Mouse (Mus musculus) midbrain, embryonic 16.5 days (tissue): Measurements from ENCODE around the gene Gm49405. TPM values are rescaled to one million over a fixed set of nuclear protein-coding genes. Genes with fewer than 3 reads are reported as not detected.
A peak's percentile ranks its signal among the peaks of the same experiment; 100 is the strongest.
"Not testable (repeated sequence)": the region's sequence is repeated elsewhere in the genome, so short reads cannot be mapped to it uniquely, and the experiment has no call there.

Source experiments
- ATAC-seq: fragments of 200-750 bp; cut with Nextera tagmentation; 2 replicates; pipeline ENCODE4 v1.8.0; 2017; ENCODE audit warnings: moderate TSS enrichment
- H3K27ac ChIP-seq: fragments of 300-500 bp; sonication (generic); 2 replicates; pipeline ENCODE4 v1.5.1; 2014; ENCODE audit warnings: mild to moderate bottlenecking, low read length, mixed read lengths
- H3K27me3 ChIP-seq: fragments of 300-500 bp; sonication (generic); 2 replicates; pipeline ENCODE4 v1.6.1; 2014; ENCODE audit warnings: low read depth, low read length, mixed read lengths; ENCODE audit not compliant: control insufficient read depth, insufficient read depth
- H3K36me3 ChIP-seq: fragments of 300-500 bp; sonication (generic); 2 replicates; pipeline ENCODE4 v1.6.1; 2014; ENCODE audit warnings: mild to moderate bottlenecking, low read length, moderate library complexity, mixed read lengths; ENCODE audit not compliant: control insufficient read depth, insufficient read depth
- H3K4me1 ChIP-seq: fragments of 300-500 bp; sonication (generic); 2 replicates; pipeline ENCODE4 v1.6.1; 2014; ENCODE audit warnings: mild to moderate bottlenecking, low read length, mixed read lengths; ENCODE audit not compliant: control insufficient read depth, insufficient read depth
- H3K4me2 ChIP-seq: fragments of 300-500 bp; sonication (generic); 2 replicates; pipeline ENCODE4 v1.6.1; 2014; ENCODE audit warnings: mild to moderate bottlenecking, low read length, mixed read lengths
- H3K4me3 ChIP-seq: fragments of 300-500 bp; sonication (generic); 2 replicates; pipeline ENCODE4 v1.5.1; 2014; ENCODE audit warnings: low read depth, mild to moderate bottlenecking, low read length, moderate library complexity, mixed read lengths
- H3K9ac ChIP-seq: fragments of 300-500 bp; sonication (generic); 2 replicates; pipeline ENCODE4 v1.6.1; 2014; ENCODE audit warnings: low read depth, low read length, mixed read lengths
- H3K9me3 ChIP-seq: fragments of 300-500 bp; sonication (generic); replicated peaks from 2 replicates; pipeline ENCODE4 v1.6.1; 2014; ENCODE audit warnings: mild to moderate bottlenecking, low read length, mixed read lengths; ENCODE audit not compliant: control insufficient read depth, poor library complexity, severe bottlenecking
- WGBS: fragments of 180-500 bp; shearing (Covaris S2); extraction: QIAGEN DNeasy Blood & Tissue Kit; methylation state at CpG from one replicate; pipeline ENCODE4 v1.1.7; 2014; 5-methylcytosine and 5-hydroxymethylcytosine counted together
- polyA plus RNA-seq: library from polyadenylated mRNA; unstranded; fragments of >200 nt; fragmentation: Nextera tagmentation; extraction: Ambion mirVana; gene quantifications from 2 replicates; pipeline ENCODE4 v1.2.1, GENCODE M21; 2015

Gm49405 gene
- polyA plus RNA-seq, 1 experiment from 2014 or later: 6.4 TPM

DNA sequence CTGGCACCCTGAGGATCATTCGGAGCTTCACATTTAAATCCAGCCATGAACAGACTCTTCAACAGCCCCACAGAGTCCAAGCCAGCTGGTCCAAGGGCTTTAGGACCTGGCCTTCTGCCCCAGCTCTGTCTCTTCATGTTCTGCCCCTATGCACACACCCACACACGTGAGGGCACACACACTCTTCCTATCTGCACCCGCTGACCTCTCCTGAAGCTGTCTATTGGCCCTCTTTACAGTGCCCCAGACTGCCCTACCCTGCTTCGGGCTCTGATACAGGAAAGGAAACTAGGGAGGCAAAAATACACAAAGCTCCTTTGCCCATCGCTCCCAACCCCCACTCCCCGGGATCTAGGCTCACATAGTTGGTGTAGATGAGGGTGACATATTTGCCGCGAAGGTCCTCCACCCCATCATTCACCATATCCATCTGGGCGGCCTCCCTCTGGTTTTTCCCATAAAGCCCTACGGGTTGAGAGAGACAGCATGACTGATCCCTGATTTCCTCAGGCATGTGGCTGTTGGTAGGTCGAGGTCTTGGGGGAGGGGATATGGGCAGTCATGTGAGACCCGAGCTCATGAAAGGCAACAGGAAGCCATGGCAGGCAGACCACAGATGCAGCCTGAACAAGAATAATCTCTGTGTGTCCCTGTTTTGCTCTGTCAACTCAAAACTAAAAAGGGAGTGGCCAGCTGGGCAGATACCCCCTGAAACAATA lies 36.1 kb downstream of the Gm49405 start:
- no peak overlapping the region for H3K27ac ChIP-seq
- no peaks in the 10 kb centered on the region for H3K27me3 ChIP-seq
- no peaks in the 10 kb centered on the region for H3K9me3 ChIP-seq
- H3K4me1 ChIP-seq: peaks cover 14% of the 10 kb centered on the region
- peak overlapping the region; percentile 37 for H3K4me2 ChIP-seq
- H3K9ac ChIP-seq: no peak overlapping the region
- no peak overlapping the region for H3K4me3 ChIP-seq
- no peaks in the 10 kb centered on the region for H3K36me3 ChIP-seq
- ATAC-seq: no peak
- WGBS: 75% methylated on average over 12 of the region's 12 CpGs

DNA sequence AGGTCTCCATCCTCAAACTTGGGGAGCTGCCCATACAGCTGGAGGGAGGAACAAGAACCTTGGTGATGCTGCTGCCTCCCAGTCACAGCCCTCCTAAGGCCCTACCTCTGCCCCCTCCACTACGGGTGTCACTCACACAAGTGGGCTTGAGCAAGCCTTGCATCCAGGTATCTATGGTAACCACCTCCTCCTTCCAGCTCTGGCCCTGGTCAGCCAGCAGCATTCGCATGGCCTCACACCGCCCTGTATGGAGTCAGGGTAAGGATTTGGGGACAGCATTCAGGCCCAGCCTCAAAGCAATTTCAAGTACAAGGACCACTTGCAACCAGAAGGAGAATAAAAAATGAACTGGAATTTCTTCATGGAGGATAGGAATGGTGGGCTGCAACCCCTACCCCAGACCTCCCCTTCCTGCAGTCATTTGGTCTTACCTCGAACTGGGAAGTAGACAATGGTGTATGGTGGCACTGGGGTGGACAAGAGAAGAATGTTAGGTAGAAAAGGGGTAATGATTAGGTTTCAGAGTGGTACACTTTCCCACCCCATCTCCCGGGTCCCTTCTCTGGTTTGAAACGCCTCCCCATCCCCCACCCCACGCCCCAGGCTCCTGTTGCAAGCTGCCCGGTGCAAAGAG lies 36.8 kb downstream of the Gm49405 start:
- H3K4me1 ChIP-seq: peaks cover 14% of the 10 kb centered on the region
- peak overlapping the region; percentile 73 for H3K4me3 ChIP-seq
- H3K27ac ChIP-seq: peak overlapping the region; percentile 70
- not testable (repeated sequence) for H3K27me3 ChIP-seq, H3K9me3 ChIP-seq, H3K36me3 ChIP-seq
- WGBS: 20% methylated on average over 7 of the region's 8 CpGs
- ATAC-seq: peak; percentile 63
- H3K4me2 ChIP-seq: peak overlapping the region; percentile 82
- H3K9ac ChIP-seq: peak overlapping the region; percentile 83

GRCm38 (mm10) chr19:4037788-4038232 lies 37.4 kb downstream of the Gm49405 start, which contains the start of gene Gstp1:
Gstp1 (minus strand) TSS chr19:4037985.
- H3K4me1 ChIP-seq: peaks cover 14% of the 10 kb centered on the region
- peak within 1 kb of the TSS; percentile 70 for H3K27ac ChIP-seq
- H3K27me3 ChIP-seq: no peaks in the 10 kb centered on the region
- peak within 1 kb of the TSS; percentile 82 for H3K4me2 ChIP-seq
- H3K9ac ChIP-seq: peak within 1 kb of the TSS; percentile 83
- WGBS: under 1% methylated on average over 26 of the region's 26 CpGs
- no peaks in the 10 kb centered on the region for H3K9me3 ChIP-seq
- peak within 1 kb of the TSS; percentile 73 for H3K4me3 ChIP-seq
- H3K36me3 ChIP-seq: no peaks in the 10 kb centered on the region
- peak; percentile 92 for ATAC-seq

GRCm38 (mm10) chr19:4040941-4041340 lies 40.5 kb downstream of the Gm49405 start:
- H3K4me3 ChIP-seq, ATAC-seq, H3K27ac ChIP-seq, H3K9ac ChIP-seq, H3K36me3 ChIP-seq, H3K9me3 ChIP-seq, H3K27me3 ChIP-seq, H3K4me2 ChIP-seq: not testable (repeated sequence)
- 86% methylated on average over 5 of the region's 5 CpGs for WGBS
- peaks cover 14% of the 10 kb centered on the region for H3K4me1 ChIP-seq

DNA sequence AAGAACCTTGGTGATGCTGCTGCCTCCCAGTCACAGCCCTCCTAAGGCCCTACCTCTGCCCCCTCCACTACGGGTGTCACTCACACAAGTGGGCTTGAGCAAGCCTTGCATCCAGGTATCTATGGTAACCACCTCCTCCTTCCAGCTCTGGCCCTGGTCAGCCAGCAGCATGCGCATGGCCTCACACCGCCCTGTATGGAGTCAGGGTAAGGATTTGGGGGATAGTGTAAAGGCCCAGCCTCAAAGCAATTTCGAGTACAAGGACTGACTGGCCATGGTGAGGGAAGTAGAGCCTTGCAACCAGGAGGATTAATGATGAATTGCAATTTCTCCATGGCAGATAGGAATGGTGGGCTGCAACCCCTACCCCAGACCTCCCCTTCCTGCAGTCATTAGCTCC lies 41.1 kb downstream of the Gm49405 start:
- H3K9me3 ChIP-seq, H3K9ac ChIP-seq, ATAC-seq, H3K4me2 ChIP-seq, H3K27ac ChIP-seq, H3K27me3 ChIP-seq, H3K36me3 ChIP-seq, H3K4me3 ChIP-seq: not testable (repeated sequence)
- peaks cover 12% of the 10 kb centered on the region for H3K4me1 ChIP-seq
- 81% methylated on average over 3 of the region's 4 CpGs for WGBS

DNA sequence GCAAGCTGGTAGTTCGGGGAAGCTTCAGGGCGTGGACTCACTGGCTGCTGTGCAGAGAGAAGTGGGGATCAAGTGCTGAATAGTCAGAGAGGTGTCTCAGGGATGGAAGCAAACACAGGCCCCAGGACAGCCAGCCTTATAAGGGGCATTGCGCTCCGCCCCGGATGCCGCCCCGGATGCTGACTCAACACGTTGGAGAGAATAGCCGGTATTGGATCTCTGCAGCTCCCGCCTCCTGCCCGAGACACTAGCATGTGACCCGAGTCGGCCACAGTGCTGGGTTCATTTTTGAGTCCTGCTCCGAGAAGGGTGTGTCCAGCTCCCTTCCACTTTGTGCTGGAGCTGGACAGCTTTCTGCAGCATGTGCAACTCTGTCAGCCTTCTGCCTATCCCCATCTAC lies 41.7 kb downstream of the Gm49405 start:
- Histone ChIP-seq H3K36me3 (no peaks in the 10 kb centered on the region), H3K4me1 (peaks cover 9% of the 10 kb centered on the region), H3K9me3 (no peaks in the 10 kb centered on the region), H3K27me3 (no peaks in the 10 kb centered on the region), H3K4me2 (no peak overlapping the region), H3K9ac (no peak overlapping the region), H3K27ac (no peak overlapping the region), H3K4me3 (no peak overlapping the region)
- ATAC-seq: no peak
- 73% methylated on average over 14 of the region's 14 CpGs for WGBS

GRCm38 (mm10) chr19:4044109-4044508 lies 43.7 kb downstream of the Gm49405 start:
- not testable (repeated sequence) for H3K4me3 ChIP-seq, H3K9me3 ChIP-seq, H3K27ac ChIP-seq, H3K36me3 ChIP-seq, H3K9ac ChIP-seq, ATAC-seq, H3K27me3 ChIP-seq, H3K4me2 ChIP-seq, H3K4me1 ChIP-seq
- 83% methylated on average over 5 of the region's 5 CpGs for WGBS

GRCm38 (mm10) chr19:4045966-4046865 lies 45.8 kb downstream of the Gm49405 start, which contains the start of gene Gstp2:
Gstp2 (minus strand) TSS chr19:4046023.
- 55% methylated on average over 16 of the region's 16 CpGs for WGBS
- H3K27ac ChIP-seq: no peak within 1 kb of the TSS
- no peak; the same call in 1 of the 2 replicates for ATAC-seq

More at GRCm38 (mm10) chr19:4045966-4046865, 45.8 kb downstream of the Gm49405 start, which contains the start of gene Gstp2:
- Histone ChIP-seq H3K4me2 (peak within 1 kb of the TSS; percentile 33), H3K4me3 (no peak within 1 kb of the TSS), H3K9me3 (no peaks in the 10 kb centered on the region), H3K4me1 (no peaks in the 10 kb centered on the region), H3K27me3 (no peaks in the 10 kb centered on the region), H3K9ac (no peak within 1 kb of the TSS), H3K36me3 (no peaks in the 10 kb centered on the region)
